Mouse (Mus musculus) regulatory T cell (primary cell): ENCODE measurements around the gene Neo1.

Source experiments
- in situ Hi-C: fragments of 300-600 bp; cut with MboI, MseI; formaldehyde crosslinking; loops from one replicate; pipeline ENCODE4 v1.15.1; 2025; ENCODE audit warnings: high pct_unique_total_duplicates

Gene Neo1

GRCm38 (mm10) chr9:58871141-58871540 is 165.1 kb downstream of the Neo1 start:
- in situ Hi-C loops, result loop anchor here (10.0 kb wide), 1 partner anchor 326 kb away; no protein-coding TSS in a partner anchor

- in situ Hi-C loops, result no loop called here
Measured at GRCm38 (mm10) chr9:58863826-58864225, 172.4 kb downstream of the Neo1 start.

GRCm38 (mm10) chr9:58859080-58859635 is 177.1 kb downstream of the Neo1 start:
- in situ Hi-C loops, result no loop called here

GRCm38 (mm10) chr9:58854931-58855330 is 181.3 kb downstream of the Neo1 start:
- in situ Hi-C loops, result no loop called here

GRCm38 (mm10) chr9:58849576-58850315 is 186.5 kb downstream of the Neo1 start:
- in situ Hi-C loops, result no loop called here

- in situ Hi-C loops, result no loop called here
Measured at GRCm38 (mm10) chr9:58847676-58848075, 188.6 kb downstream of the Neo1 start.

- in situ Hi-C loops, result no loop called here
Measured at GRCm38 (mm10) chr9:58847008-58847407, 189.2 kb downstream of the Neo1 start.

GRCm38 (mm10) chr9:58844597-58844996 is 191.6 kb downstream of the Neo1 start:
- in situ Hi-C loops, result no loop called here

- in situ Hi-C loops, result no loop called here
Measured at GRCm38 (mm10) chr9:58841655-58842054, 194.6 kb downstream of the Neo1 start.

- in situ Hi-C loops, result no loop called here
Measured at GRCm38 (mm10) chr9:58838504-58838903, 197.7 kb downstream of the Neo1 start.

- in situ Hi-C loops, result no loop called here
Measured at GRCm38 (mm10) chr9:58837174-58837573, 199.1 kb downstream of the Neo1 start.

GRCm38 (mm10) chr9:58832939-58833338 is 203.3 kb downstream of the Neo1 start:
- in situ Hi-C loops, result no loop called here

- in situ Hi-C loops, result no loop called here
Measured at GRCm38 (mm10) chr9:58829627-58830026, 206.6 kb downstream of the Neo1 start.
